Mouse (Mus musculus): ENCODE results near the gene Olfr1102. TPM values are rescaled to one million over a fixed set of nuclear protein-coding genes. Genes with fewer than 3 reads are reported as not detected.

Gene Olfr1102
- total RNA-seq (2021), result not detected
- long read RNA-seq, result 0 reads

GRCm38 (mm10) chr2:86998098-86998497 lies at the start of gene Olfr1102:
TSS of gene Olfr1102 (plus strand) at chr2:86998398.
- no peak for DNase-seq (ENCODE audit: low spot score in 2 of 2)

- DNase-seq (ENCODE audit: low spot score in 2 of 2), result no peak
Measured at GRCm38 (mm10) chr2:86960593-86960992, 37.6 kb upstream of the Olfr1102 start, which contains the start of gene Olfr1099. TSS of gene Olfr1099 (minus strand) at chr2:86960693.

GRCm38 (mm10) chr2:86979854-86980253 lies 18.3 kb upstream of the Olfr1102 start, which contains the start of gene Olfr1100:
TSS of gene Olfr1100 (minus strand) at chr2:86979954.
- no peak for DNase-seq (ENCODE audit: low spot score in 2 of 2)

GRCm38 (mm10) chr2:86991121-86991520 lies 7.1 kb upstream of the Olfr1102 start, which contains the start of gene Olfr1101:
TSS of gene Olfr1101 (minus strand) at chr2:86991221.
- DNase-seq (ENCODE audit: low spot score in 2 of 2), result no peak

GRCm38 (mm10) chr2:87026980-87027379 lies 28.8 kb downstream of the Olfr1102 start, which contains the start of gene Olfr1104:
TSS of gene Olfr1104 (minus strand) at chr2:87027080.
- no peak for DNase-seq (ENCODE audit: low spot score in 2 of 2)

- no peak for DNase-seq (ENCODE audit: low spot score in 2 of 2)
Measured at GRCm38 (mm10) chr2:87036431-87036830, 38.2 kb downstream of the Olfr1102 start, which contains the start of gene Olfr1105. TSS of gene Olfr1105 (minus strand) at chr2:87036531.

GRCm38 (mm10) chr2:87052173-87052572 lies 54.0 kb downstream of the Olfr1102 start, which contains the start of gene Olfr1106:
TSS of gene Olfr1106 (minus strand) at chr2:87052273.
- DNase-seq (ENCODE audit: low spot score in 2 of 2), result no peak

Other genes starting within 250 kb of the Olfr1102 start
- gene Olfr1090, start 239.4 kb upstream of the Olfr1102 start, total RNA-seq (2021), result not detected
- gene Olfr1093, start 215.9 kb upstream of the Olfr1102 start, total RNA-seq (2021), result not detected
- not detected for gene Olfr141, start 188.4 kb upstream of the Olfr1102 start, total RNA-seq (2021)
- gene Olfr1094, start 173.7 kb upstream of the Olfr1102 start, total RNA-seq (2021), result not detected
- gene Olfr1095, start 146.7 kb upstream of the Olfr1102 start, total RNA-seq (2021), result not detected
- gene Gm13723, start 123.6 kb upstream of the Olfr1102 start, total RNA-seq (2021), result not detected
- not detected for gene Olfr1097, start 106.2 kb upstream of the Olfr1102 start, total RNA-seq (2021)
- gene Olfr1098, start 73.9 kb upstream of the Olfr1102 start, total RNA-seq (2021), result not detected
- not detected for gene Olfr1099, start 37.7 kb upstream of the Olfr1102 start, total RNA-seq (2021)
- gene Olfr1100, start 18.4 kb upstream of the Olfr1102 start, total RNA-seq (2021), result not detected
- gene Olfr1101, start 7.2 kb upstream of the Olfr1102 start, total RNA-seq (2021), result not detected
- gene Olfr1104, start 28.7 kb downstream of the Olfr1102 start, total RNA-seq (2021), result not detected
- gene Olfr1105, start 38.1 kb downstream of the Olfr1102 start, total RNA-seq (2021), result not detected
- not detected for gene Olfr1106, start 53.9 kb downstream of the Olfr1102 start, total RNA-seq (2021)
- gene Olfr1107, start 77.4 kb downstream of the Olfr1102 start, total RNA-seq (2021), result not detected
- gene Olfr1109, start 97.6 kb downstream of the Olfr1102 start, total RNA-seq (2021), result not detected
- not detected for gene Olfr259, start 116.2 kb downstream of the Olfr1102 start, total RNA-seq (2021)
- gene Olfr1110, start 141.9 kb downstream of the Olfr1102 start, total RNA-seq (2021), result not detected
- gene Olfr1111, start 154.2 kb downstream of the Olfr1102 start, total RNA-seq (2021), result not detected
- not detected for gene Olfr1112, start 189.4 kb downstream of the Olfr1102 start, total RNA-seq (2021)
- gene Olfr1113, start 210.6 kb downstream of the Olfr1102 start, total RNA-seq (2021), result not detected
- not detected for gene Olfr1115, start 249.6 kb downstream of the Olfr1102 start, total RNA-seq (2021)

All from layer of hippocampus, postnatal 10 days (tissue).